Mouse (Mus musculus): ENCODE data around the gene Fbln5.

Fbln5 gene

DNA sequence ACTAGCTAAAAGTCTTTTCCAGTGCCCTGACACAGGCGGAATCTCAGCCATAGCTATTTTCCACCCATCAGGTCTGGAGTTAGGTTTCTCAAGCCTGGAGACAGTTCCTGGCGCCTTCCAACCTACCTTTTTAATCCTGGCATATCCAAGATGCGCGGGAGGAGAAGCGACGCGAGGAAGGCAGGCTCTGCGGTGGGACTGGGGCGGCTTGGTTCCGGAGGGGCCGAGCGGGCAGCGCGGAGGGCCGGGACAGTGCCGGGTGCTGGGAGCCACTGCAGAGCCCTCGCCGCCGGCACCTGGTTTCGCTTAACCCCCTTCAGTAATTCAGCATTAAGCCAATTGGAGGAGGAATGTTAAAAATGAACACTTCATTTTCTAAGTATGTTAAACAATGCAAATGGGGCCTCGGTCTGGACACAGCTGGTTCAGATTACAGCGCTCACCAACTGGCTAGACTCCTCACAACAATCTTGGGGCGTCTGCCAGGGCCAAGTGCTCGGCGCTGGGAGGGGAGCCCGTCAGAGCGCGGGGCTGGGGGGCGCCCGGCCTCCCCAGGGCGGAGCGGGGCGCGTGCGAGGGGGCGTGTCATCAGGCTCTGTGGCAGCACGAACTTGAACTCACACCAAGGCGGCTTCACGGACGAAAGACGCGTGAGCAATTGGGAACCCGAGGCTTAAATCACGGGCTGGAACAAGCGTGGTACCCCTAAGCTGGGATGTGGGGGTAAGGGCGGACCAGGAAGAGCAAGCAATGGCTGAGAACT is at the start of gene Fbln5:
Gene Fbln5, minus strand, starts transcription at position 448 of the 763 bp plus-strand sequence.
- DNase-seq = peak; percentile 27

DNA sequence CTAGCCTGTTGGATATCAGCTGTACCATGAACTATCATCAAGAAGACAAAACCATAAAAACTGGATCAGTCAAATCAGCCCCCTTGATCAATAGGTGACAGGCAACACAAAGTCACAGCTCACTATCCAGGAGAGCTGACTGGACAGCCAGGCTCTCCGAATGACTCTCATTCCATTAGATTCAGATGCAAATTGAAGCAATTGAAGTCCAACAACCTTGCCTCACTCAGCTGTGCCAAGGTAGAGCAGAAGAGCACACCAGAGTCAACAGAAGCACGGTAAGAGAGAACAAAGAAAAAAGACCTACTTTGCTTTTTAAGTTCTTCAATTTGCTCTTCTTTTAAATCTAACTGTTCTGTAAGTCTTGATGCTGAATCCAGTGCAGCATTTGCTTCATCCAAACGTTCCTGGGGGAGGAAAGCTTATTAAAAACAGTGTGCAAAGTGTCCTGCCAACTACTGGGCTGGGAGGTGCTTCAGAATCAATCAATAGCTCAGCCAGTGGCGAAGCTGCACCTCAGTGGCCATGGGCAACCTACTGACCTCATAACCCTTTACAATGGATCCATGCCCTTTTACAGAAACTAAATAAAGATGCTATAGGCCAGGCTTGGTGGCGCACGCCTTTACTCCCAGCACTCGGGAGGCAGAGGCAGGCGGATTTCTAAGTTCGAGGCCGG is 43.6 kb upstream of the Fbln5 start:
- no peak for DNase-seq

DNA sequence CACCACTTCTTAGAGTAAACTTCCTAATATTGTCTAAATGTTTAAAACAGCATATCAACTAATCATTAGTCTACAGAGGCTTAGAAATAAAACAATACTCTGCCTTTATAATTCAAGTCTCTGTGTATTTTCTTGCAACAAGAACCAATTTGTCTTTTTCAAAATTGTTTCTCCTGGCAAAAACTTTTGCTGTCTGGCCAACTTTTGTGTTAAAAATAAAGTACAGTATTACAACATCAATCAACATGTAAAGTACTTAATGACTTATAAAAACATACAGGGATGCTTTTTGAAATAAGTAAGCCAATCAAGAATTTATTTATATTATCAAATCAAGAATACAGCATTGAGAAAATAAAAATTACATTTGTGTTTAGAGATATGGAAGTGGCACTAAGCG is 41.4 kb upstream of the Fbln5 start:
- DNase-seq = no peak

DNA sequence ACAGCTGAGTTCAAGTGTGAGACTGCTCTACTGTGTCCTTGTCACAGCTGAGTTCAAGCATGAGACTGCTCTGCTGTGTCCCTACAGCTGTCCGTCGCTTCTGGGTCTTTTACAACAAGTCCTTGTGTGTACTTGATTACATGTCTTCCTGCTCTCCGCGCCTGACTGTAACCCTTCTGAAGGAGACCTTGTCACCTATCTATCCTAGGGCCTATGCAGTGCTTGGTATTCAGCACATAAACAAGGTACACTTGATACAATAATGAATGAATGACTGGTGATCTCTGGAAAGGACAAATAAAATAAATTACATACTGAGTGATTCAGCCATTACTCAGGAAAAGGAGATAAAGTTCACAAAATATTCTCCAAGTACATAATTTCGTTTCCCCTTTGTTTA is 39.2 kb upstream of the Fbln5 start:
- DNase-seq = no peak

DNA sequence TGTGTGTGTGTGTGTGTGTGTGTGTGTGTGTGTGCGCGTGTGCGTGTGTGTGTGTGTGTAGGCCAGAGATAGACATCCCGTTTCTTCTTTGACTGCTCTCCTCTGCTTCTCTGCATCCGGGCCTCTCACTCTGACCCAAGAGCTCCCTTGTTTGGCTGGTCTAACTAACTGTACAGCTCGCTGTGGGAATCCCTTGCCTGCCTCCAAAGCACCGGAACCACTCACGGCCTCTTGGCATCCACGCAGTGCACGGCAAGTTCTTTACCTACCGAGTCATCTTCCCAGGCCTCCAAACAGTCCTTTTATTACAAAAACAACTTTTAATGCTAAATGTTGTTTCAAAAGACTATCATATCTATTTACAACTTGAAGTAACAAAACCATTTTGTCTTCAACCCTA is 35.5 kb upstream of the Fbln5 start:
- DNase-seq = no peak

DNA sequence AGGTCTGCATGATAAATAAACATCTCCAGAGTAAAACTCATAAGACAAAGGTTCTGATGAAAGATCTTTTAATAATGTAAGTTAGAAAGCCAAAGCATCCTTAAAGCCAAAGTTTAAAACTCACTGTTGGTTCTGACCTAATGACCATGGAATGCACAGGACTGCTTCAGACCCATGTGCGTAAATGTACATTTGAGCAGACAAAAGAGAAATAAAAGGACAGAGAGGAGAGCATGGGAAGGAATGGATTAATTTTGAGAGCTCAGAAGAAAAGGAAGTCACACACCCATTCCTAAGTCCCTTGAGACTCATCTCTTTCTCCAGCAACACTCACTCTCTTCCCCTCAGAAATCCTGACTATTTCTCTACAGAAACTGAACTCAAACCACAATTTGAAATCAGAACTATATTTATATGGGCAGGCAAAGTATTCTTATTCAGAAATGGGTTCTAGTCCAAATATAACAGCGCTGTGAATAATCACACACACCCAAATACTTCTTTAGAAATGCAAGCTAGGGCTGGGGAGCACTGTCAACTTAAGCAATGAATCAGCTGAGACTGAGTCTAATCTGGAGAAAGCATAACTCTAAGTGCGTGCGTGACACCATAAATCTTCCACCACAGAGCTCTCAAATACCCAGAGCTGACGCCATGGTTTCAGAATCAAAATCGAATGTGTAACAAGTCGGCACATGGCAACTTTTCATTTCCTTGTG is 33.1 kb upstream of the Fbln5 start:
- DNase-seq = no peak

DNA sequence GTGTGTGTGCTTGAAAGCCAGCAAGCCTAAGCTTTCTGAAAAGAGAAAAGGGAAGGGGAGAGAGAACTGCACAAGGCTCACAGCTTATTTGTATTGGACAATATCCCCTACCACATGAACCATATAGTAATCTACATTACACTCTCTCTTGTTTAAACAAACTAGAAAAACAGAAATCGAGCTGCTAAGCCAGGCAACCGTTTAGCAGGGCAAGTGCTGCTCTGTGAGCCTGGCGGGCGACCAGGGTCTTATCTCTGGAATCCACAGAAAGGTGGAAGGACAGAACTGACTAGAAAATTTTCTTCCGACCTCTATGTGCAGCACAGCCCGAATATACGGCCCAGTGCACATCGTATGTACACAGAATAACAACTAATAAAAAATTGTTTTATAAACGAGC is 32.5 kb upstream of the Fbln5 start:
- no peak for DNase-seq

DNA sequence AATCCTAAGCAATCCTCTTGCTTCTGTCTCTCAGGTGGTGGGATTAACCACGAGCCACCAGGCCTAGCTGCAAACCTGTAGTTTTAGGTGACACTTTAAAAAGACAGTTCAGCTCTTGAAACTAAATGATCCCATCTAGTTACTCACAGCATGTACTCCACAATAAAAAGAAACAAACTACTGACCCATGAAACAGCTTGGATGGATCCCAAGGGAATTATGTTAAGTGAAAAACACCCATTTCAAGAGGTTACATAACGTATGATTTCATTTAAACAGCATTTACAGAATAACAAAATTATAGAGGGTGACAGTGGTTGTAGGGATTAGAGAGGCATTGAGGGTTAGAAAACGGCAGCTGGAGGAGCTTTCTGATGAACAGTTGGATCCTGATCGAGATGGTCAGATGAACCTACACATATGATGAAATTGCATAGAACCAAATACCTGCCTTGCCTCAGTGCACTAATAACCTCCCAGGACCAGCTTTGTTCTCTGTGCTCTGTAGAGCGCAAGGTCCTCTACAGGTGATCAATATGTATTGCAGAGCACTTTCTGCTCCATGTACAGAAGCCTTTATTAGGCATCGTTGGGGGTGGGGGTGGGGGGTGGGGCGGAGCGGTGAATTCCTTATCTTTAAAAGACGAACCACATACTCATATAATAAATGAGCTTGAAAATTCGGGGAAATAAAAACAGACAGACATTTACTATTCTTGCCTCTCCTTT is 17.9 kb upstream of the Fbln5 start:
- no peak for DNase-seq

DNA sequence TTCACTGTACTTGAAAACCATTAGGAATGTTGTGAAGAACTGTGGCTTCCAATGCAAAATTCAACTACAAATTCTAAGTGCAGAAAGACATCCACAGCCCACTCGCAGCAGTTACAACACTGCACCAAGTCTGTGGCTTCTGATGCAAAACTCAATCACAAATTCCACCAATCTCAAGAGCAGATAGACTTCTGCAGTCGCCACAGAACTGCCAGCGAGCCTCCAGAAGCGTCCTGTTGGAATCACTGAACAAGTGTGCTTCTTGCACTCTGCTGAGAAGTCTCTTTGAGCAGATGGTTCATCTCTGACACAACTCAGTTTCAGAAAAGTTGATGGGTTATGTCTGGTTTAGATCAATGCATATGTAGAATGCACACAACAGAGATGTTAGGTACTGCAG is 15.9 kb upstream of the Fbln5 start:
- no peak for DNase-seq

DNA sequence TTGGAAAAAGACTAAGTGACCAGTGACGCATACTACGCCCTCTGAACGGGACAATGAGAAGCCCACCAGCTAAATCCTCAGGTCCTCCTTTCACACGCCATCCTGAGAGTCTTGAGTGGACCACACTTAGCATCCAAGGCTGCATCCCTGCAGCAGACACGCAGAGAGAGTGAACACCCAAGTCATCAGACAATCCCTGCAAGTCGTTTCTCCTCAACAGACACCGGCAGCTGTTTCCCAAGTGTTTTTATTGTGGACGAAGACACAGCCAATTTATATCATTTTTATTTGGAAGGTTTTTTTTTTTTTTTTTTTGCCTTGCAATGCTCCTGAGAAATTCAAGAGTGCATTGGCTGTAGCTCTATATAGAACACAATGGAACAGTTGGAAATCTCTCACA is 14.9 kb upstream of the Fbln5 start:
- DNase-seq = no peak

DNA sequence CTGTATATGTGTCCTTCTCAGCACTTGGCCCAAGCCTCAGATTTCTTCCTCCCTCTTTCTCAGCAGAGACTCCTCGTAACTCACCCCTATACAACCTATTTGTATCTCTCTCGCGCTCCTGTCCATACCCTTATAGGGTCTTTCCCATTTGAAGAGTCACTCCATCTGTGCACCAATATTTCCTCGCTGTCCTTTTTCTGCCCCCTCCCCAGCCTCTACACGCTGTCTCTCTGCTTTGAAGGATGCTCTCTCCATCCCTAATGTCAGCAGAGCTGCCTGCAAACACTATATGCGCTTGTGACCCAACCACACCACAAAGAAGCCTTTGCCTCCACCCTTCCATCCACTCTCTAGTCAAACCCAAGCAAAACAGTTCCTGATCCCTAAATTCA is 14.3 kb upstream of the Fbln5 start:
- DNase-seq = no peak

DNA sequence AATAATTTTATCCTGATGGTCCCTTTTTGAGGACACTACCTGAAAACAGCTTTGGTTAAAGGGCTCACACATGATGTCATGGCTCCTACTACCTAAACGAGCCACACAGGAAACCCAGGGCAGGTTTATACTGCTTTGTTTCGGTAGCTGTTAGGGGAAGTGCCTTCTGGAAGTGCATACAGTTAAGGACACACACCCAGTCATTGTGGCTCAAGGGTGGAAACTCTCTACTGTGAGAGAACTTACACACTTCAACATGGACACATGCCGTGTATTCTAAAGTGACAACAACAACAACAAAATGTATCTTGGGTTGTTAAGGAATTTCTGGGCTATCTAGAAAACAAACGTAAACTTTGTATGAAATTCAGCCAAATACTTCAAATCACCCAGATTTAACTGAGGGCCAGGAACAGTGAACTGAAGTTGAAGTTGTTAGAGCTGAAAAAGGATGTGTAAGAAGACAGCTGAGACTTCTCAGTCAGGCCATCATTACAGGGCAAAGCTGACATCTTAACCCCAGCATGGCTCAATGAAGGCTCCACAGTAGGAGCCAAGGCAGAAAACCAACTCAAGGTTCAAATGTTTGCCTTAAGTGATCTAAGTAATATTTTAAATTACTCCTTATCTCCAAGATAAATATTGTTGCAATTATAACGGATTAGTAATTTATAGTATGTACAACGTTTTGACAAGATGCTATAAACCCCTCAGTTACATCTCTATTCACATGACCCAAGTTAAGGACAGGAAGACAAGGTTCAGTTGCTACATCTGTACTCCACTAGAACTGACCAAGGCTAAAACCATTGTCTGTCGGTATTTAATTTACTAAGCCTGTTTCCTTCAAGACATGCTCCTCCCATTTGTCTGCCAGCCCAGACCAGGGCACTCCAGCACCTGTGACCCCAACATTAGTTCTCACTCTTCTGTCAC is 13.6 kb upstream of the Fbln5 start:
- DNase-seq = no peak

DNA sequence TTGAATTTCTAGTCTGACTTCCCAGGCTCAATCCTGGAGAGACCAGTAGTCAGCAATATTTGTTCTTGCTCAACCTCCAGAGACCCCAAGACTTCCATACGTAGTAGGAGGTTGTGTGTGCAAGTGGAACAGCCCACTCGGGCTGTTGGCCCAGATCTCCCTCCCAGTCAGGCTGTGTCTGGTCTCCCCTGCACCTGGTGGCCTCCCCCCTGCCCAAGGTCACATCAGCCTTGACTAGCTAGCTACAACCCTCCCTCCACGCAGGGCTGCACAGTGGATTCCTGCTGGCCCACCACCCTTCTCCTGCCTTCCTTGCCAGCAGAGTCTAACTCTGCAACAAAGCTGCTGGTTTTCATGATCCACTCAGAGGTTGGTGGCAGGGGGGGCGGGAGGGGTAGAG is 12.4 kb upstream of the Fbln5 start:
- DNase-seq = no peak

DNA sequence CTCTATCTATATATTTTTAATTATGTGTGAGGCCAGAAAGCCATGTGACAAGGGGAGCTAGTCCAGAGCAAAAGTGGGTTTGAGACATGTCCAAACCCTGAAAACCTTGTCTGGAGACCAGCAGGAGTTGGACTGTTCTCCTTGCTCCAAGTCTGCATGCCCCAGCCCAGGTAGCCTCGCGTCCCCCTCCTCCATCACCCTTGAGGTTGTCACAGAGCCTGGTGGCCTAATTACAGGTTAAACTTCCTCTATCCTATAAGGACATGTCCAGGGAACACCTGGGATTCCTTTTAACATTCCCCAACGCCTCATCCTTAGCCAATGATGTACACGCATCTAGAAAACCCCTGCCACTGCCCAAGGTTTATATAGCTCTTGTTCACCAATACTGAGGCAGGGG is 4.3 kb upstream of the Fbln5 start:
- no peak for DNase-seq

DNA sequence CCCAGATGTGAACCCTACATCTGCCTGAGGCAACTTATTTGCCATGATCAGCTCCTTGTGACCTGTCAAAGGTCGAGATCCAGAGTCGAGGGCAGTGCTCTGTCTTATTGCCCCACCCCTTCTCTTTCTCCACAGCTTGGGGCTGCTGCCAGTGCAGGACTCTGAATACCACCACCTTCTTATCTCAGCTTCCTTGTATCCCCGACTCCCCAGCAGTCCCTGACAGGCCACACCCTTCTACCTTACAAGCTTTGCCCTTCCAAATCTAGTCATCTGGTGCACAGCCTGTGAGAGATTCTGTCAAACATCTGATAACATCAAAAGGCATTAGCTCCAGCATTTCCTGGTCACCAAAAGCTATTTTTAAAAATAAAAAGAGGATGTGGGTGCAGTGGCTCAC is 2.7 kb upstream of the Fbln5 start:
- DNase-seq = no peak

DNA sequence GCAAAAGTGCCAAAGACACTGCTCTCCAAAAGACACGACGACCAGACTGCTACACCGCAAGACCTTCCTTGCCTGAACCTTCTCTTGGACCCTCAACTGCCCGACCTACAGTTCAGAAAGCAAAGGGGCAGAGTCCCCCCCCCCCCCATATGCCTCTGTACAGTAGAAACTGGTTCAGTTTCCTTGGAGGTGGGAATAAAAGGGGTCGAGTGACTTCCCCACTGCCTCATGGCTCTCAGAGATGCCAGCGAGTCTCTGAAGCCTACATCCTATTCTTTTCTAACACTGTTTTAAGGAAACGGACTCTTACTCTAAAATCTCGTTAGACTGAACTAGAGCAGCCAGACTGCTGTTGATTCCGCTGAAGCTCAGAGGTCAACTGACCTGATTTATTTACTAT is 715 bp upstream of the Fbln5 start:
- DNase-seq = no peak

DNA sequence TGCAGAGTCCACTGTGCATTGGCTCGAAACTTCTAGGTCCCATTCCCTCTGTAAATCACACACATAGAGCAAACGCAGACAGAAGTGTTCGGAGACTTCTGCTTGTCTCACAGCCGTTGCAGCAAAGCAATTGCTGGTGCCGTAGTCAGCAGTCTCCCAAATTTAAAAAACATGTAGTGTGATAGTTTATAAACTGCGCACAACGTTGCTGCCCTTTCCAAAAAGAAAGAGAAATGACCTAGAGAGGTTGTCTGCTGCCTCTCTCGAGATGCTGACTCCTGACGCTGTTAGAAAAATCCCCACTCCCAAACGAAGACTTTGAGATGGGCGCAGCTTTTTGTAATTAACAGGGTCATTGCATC is 628 bp downstream of the Fbln5 start:
- DNase-seq = no peak

DNA sequence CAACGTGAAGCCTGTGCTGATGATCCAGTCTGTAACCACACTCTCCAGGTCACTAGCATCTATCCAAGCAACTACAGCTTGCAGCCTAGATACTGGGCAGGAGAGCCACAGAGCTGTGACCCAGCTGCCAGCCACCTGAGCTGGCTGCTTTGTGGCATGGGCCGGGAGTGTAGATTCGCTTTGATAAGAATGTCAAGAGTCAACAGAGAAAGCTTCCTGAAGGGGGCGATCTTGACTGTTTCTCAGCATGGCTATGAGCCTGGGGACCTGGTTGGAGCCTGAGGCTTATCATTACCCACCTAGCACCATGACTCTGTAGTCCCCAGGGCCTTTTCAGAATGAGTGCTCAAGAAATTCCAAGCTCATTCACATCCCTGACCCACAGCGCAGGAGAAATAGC is 2.0 kb downstream of the Fbln5 start:
- DNase-seq = no peak

DNA sequence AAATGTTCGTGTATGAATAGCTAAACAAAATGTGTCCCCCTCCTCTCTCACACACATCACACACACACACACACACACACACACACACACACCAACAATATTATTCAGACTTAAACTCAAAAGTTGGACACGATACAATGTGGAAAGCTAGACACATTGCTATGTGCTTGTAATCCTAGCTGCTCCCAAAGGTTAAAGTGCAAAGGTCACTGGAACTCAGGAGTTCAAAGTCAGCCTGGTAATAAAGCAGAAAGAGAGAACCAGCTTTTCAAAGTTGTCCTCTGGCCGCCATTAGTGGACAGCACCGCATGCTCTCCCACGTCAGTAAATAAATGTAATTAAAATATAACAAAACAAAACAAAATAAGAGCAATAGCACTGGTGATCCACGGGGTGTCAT is 3.1 kb downstream of the Fbln5 start:
- no peak for DNase-seq

DNA sequence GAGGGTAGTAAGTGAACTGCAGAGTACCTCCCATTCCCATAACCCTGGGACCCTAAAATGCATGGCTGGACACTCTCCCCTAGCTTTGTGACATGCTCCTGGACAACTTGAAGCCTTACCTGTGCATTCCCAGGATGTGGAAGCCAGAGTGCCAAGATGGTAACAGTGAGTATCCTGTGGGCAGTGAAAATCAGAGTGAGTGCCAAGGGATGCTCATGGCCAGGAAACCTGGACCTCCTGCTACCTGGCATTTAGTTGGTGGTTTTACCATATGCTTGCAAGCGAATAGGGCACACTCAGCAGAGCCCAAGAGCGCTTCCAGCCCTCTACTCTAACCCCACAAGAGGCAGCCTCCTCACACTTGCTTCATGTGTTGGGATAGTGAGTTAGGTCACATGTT is 4.4 kb downstream of the Fbln5 start:
- no peak for DNase-seq

DNA sequence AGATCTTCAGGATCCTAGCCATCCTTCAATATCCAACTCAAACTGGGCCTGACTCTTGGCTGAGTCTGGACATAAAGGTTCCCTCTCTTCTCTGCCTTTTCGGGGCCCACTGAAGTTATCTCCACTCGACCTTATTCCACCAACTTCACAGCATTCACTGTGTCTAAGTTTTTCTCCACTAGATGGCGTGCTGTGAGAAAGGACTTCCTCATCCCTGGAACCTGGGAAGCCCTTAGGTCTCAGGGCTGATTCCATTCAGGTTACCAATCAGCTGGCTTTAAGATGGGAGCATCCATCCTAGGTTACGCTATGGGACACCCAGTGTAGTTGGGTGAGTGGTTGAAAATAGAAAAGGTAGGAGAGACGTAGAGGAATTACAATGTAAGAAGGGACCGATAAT is 7.7 kb downstream of the Fbln5 start:
- no peak for DNase-seq

DNA sequence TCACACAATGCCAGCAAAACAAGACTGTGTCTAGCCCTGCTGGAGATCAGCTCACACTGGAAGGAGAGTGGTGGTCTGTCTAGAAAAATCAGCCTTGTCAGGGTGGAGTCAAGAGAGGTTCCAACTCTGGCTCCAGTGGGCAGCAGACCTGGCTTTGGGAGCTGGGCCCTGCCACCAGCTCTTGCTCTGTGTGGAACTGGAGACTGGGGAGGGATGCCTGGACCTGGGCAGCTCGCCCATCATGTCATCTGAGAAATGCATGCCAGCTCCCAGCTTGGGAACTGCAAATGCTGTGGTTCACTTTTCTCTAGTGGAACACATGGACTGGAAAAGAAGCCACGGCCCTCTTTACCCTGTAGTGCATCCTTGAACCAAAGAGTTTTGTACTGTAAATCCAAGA is 8.3 kb downstream of the Fbln5 start:
- no peak for DNase-seq

DNA sequence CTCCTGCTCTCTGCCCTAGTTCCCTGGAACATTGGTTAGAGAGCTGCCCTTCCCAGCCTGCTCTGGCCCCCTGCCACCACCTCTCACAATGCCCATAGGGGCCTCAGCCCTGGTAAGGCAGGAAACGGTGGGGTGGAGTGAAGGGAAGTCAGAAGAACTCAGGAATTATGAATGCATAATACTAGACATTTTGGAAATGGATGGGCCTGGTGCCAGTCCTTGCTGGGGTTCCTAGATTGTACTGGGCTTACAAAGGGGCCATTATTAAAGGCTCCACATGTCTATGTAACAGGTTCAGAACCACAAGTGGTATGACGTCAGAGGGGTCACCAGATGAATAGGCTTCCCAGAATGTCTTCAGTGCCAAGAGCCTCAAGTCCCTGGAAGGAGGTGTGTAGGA is 11.5 kb downstream of the Fbln5 start:
- no peak for DNase-seq
